Mouse (Mus musculus) kidney, postnatal 4 days (tissue): Measurements from ENCODE around the gene Mllt6.
A peak's percentile ranks its signal among the peaks of the same experiment; 100 is the strongest.
"Not testable (repeated sequence)": the region's sequence is repeated elsewhere in the genome, so short reads cannot be mapped to it uniquely, and the experiment has no call there.

Source experiments
- DNase-seq, 2 experiments: peaks; one replicate each; pipeline ENCODE4 v3.0.0; 2021; ENCODE audit warnings: mixed read lengths in 2 of 2

Gene Mllt6

DNA sequence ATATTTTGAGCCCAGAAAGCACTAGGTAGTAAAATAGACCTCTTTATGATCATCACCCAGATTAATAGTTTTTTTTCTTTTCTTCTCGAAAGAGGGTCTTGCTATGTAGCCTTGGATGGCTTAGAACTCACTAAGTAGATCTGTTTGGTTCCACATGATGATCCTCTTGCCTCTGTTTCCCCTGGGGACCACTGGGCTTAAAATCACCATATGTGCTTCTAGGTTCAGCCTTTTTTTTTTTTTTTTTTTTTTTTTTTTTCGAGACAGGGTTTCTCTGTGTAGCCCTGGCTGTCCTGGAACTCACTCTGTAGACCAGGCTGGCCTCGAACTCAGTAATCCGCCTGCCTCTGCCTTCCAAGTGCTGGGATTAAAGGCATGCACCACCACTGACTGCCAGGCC, 14.7 kb upstream of the Mllt6 start:
- not testable (repeated sequence) for DNase-seq

DNA sequence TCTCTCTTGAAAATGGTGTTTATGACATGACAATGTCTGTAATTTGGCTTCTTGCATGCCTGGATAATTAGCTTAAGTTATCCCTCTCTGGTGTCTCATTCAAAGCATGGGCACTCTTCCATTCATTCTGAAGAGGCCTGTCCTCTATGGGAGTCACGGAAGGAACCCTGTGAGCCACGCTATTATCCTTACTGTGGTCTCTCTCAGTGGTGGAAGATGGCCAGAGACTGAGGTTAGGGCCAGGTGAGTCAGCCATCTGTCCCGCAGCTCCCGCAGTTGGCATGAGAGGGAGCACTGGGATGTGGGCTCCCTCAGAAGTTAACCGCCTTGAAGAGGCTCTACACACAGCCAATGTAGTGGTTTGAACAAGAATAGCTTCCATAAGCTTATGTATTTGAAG, 12.9 kb upstream of the Mllt6 start:
- no peak for DNase-seq

DNA sequence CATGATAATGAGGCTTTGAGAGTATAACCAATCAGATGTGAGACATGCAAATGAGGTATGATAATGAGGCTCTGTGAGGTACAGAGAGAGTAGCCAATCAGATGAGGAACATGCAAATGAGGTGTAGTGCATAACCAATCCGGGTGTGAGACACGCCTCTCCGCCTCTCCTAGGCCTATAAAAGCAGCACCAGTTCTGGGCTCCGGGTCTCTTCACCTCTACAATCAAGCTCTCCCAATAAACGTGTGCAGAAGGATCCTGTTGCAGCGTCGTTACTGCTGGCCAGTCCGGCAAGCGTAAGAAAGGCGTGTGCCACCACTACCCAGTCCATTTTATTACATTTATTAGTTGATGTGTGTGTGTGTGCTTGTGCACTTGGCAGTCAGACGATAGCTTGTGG, 9.8 kb upstream of the Mllt6 start:
- DNase-seq: peak in 1 of 2 experiments; percentile 31

DNA sequence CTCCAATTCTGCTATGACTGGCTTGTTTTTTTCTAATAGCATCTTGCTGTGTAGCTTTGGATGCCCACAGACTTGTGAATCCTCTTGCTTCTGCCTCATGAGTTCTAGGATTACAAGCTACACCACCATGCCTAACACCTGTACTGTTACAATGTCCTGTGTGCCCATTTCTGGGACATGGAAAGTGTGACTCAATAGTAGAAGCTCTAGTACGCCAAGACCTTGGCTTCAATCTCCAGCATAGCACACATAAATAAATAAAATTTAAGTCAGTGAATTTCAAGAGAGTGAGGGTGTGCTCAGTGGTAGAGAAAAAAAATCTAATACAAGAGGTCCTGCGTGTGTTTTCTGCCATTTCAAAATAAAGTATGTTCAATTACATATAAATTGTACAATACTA, 9.0 kb upstream of the Mllt6 start:
- DNase-seq: no peak

DNA sequence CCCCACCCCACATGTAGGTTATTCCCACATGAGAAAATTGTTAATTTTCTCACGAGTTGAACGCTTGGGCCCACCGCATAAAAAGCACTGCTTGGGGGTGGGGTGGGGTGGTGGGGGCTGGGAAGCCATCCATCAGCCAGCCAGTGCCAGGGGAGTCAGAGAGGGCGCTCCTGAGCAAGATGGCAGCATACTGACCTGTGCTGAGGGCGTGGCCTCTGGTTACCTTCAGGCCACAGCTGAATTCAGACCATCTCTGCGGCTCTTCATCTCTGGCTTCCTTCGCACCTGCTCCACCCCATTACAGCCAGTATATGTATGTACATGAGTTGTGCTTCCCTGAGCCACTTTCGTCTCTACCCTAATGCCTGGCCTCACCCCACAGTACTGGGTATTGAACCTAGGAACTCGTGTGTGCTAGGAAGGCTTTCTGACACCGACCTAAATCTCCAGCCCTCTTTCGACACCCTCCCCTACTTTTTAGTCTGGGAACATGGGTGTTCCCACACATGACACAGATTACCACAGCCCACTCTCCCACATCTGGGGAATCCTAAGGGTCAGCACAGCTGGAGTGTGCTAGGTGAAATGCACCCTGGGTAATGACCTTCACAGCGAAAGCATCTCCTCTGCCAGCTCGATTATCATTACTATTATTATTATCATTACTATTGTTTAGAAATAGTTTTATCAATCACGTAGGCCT, 6.8 kb upstream of the Mllt6 start:
- no peak for DNase-seq

DNA sequence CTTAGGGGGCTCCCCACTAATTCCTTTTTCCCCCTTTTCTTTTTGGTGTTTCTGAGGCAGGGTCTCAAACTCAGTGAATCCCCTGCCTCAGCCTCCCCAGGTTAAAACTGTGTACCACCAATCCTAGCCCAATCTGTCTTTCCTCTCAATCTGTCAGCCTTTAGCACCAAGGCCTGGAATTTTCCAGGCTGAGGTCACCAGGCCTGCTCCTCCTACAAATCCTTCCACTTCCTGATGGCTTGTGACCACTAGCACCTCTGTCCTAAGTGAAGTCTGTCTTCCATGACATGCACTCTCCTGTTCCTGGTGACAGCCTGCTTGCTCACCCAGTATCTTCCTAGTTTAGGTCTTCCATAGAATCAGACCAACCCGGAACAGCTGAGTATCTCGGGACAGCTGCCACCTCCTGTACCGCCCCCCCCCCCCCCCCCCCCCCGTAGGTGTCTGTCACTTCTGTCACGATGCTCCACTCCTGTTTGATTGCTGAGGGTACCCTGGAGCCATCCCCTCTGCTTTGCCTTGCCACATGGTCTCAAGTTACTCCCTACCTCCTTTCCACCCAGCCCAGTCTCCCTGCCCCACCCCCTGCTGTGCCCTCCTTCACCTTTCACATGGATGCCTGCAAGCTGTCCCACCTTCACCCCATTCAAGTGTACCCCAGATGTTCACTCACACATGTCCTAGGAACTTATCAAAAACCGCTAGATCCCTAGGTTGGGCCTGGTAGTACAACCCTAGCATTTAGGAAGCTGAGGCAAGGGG, 5.8 kb upstream of the Mllt6 start:
- DNase-seq: no peak

DNA sequence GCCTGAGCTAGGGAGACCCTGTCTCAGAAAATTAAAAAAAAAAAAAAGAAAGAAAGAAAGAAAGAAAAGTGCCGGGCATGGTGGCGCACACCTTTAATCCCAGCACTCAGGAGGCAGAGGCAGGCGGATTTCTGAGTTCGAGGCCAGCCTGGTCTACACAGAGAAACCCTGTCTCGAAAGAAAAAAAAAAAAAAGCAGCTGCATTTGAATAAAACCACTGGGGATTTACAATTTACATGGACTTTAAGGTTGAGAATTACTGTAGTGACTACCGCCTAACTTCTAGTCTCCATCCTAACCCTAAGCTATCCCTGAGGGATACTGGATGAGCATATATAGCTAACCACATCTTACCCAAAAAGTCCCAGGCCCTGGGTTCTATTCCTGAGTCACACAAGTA, 5.2 kb upstream of the Mllt6 start:
- not testable (repeated sequence) for DNase-seq

DNA sequence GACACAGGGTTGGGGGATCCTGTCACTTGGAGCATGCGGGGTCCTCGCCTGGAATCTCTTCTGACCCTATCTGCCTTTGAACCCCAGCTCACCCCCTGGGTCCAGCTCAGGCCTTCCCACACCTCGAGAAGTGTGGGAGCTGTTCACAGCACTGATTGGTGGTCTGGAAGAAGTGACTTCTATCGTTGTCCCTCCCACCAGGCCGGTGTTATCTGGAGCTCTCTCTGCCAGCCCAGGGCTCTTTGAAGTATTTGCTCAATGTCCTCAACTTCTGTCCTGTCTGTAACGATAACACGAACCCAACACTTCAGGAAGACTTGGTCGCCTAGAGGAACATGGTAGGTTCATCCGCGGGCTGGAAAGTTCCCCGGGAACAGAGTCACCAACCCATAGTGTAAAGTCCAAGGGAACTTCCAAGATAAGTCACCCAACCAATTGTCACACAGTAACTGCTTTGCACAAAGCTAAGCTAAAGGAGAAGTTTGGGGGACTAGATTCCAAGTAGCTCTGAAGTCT, 4.4 kb upstream of the Mllt6 start:
- DNase-seq: no peak

DNA sequence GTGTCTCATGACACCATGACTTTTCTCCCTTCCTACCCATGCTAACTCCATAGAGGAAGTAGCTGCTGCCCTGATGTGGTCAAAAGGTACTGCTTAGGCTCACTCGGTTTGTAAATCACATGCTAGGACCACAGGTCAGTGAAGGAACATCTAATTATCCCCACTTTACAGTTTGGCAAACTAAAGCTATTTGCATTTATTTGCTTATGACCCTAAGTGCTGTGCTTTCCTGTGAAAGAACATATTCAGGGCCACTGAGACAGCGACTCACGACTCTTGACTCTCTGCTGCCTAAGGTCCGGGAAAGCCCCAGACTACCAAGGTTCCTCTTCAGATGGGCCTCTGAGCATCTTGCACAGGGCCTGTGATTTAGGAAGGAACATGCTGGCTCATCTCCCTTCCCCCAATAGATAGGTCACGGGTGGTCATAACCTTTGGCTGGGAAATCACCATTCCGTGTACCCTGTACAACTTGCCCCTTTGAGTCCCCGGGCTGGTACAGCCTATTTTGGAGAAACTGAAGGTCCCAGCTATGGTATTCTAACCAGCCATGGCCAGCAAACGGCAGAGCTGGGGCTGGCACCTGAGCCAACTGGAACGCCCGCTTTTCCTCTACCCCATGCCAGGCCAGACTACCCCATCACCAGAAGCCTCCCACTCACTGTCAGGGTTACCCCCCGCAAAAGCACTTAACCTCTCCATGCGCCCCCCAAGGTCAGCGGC, 3.8 kb upstream of the Mllt6 start:
- DNase-seq: peak in 1 of 2 experiments; percentile 56

DNA sequence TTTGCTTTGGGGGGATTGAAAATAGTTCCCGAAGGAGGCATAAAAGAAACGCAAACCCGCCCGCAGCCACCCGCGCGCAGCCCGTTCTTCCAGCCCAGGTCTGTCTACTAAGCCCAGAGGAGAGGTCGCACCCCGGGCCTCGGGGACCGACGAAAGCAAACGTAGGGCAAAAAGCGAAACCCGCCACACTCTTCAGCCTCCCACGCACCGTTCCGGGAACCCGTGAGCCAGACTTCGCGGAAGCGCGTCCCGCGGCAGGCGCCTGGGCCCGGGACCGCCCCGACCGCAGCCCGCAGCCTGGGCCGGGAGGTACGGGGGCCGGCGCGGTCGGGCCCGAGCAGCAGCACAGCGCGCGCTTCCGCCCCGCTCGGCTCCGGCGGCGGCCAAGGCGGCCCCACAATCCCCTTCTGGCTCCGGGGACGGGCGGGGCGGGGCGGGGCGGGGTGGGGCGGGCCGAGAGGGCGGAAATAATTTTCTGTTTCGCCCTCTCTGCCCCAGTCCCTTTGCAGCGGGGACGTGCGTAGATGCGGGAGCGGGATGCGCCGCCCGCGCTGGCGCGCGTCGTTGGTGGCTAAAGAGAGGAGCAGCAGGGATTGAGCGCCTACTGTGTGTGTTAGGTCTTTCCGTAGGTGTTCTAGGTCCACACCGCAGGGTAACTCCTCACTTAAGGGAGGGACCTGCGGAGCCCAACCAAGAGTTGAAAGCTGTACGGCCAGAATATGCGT, 3.1 kb upstream of the Mllt6 start:
- DNase-seq: peak; percentile 82 to 89

DNA sequence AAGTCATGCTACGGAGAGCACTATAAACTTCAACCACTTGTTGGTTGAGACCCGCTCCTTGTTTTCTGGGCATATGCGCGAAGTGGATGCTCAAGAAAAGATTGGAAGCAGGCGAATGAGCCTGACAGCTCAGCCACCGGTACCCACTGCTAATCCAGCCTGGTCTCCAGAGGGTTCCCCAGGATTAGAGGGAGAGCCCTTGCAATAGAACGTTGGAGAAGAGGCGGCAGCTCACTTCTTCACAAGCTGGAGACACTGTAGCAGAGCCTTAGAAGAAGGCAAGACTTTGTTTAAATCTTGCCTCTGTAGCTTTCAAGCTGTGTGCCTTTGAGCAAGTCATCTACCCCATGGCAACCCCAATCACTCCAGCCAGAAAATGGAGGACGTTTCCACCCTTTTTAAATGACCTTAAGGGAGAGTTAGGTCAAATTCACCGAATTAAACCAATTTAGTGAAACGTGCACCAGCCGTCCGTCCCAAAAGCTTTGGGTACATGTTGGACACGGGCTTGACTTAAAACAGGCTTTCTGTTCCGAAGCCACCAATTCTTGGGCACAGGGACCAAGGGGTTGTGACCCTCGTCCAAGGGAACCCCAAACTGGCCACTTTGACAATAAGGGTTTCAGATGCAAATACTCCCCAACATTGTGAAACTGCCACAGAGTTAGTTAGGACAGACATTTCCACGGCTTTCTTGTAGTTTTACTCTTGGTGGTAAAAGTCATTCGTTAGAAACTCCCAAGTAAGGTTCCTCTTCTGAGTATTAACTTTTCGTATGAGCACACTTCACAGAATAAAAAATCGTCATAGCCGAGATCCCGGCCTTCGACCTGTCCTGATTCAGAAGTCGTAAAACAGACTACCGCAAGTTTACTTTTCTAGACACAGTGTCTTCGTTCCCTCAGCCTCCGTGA, 2.2 kb upstream of the Mllt6 start:
- no peak for DNase-seq

DNA sequence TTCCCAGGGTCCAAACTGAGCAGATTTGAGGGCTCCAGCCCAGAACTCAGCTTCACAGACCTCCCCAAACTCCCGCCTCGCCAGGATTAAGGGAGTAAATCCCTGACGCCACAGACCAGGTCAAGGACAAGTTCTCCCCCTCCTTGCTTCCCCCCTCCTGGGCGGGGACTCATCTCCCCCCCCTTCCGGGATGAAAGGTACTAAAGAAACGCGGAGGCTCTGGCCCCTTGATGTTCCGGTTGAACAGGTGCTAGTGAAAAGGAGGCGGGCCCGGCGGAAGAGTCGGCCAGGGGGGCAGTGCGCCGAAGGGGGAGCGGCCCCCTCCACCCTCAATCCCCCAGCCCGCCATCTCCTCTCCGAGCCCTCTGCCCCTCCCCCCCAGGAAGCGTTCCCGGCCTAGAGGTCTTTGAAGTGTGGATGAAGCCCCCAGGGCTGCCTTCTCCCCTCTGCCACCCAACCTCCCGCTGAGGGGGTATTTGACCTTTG, 1.5 kb upstream of the Mllt6 start:
- DNase-seq: peak; percentile 75 to 86

DNA sequence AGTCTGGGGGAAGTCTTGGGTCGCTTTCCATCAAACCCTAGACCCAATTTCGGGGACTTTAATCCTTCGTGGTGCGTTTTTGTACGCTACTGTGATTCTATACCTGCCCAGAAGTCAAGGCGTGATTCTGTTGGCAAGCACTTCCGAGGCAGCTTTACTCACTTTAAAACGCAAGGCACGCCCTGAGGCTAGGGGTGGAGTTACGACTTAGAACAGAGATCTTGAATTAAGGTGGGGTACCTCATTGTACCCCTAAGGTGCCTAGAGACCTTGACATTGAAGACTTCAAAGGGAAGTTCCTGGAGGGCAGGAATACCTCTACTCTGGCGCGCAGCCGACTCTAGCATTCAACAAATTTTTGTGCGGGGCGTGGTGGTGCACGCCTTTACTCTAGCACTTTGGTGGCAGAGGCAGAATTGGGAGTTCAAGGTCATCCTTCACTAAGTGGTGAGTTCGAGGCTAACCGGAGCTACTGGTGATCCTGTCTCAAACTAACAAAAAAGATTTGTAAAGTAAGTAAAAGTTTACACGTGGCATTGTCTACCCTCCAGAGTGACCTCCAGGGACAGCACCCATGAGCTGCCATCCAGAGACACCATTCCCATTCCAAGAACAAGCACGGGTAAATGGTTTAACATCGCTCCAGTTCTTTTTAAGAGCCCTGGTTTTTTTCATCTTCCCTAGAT, 864 bp upstream of the Mllt6 start:
- DNase-seq: peak; percentile 55 to 72

DNA sequence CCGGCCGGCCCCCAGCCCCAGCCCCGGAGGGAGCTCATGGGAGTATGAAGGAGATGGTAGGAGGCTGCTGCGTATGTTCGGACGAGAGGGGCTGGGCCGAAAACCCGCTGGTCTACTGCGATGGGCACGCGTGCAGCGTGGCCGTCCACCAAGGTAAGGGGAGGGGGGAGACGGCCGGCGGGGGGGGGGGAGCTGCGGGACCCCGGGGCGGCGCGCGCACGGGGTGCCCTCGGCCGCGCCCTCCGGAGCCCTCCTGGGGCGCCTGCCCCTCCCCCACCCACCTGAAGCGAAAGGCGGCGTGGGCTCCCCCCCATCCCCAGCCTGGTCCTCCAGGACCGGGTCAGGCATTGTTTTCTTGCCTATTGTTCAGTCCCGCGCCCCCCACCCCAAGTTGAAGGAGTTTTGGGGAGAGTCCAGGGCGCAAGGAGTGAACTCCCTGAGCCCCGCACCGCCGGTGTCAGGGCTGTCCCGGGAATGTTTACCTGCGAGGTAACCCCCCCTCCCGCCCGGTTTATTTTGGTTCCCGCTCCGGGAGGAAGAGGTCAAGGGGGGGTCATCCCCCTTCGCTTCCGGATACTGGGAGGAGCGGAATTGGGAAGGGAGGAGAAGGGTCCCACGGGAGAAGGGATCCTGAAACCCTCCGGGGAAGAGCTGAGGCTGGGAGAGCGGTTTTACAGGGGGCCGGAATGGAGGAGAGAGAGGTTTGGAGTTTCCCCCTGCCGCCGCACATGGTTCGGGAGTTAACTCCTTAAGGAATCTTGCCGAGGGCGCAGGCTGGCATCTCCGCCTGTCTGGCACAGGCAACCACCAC, 519 bp downstream of the Mllt6 start:
- DNase-seq: peak; percentile 55 to 71

DNA sequence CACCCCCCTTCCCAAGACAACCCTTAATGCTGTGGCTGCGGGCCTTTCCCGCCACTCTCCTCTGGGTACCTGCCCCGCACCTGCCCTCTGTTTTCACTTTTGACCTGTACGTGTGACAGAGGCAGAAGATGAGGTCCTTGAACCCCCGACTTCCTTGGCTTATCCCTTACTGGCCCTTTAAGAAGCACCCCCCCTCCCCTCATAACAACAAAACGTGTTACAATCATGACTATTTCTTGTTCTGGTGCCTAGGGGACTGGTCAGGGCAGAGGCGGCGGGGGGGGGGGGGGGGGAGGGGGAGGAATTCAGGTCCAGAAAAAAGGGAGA, 1.1 kb downstream of the Mllt6 start:
- no peak for DNase-seq

DNA sequence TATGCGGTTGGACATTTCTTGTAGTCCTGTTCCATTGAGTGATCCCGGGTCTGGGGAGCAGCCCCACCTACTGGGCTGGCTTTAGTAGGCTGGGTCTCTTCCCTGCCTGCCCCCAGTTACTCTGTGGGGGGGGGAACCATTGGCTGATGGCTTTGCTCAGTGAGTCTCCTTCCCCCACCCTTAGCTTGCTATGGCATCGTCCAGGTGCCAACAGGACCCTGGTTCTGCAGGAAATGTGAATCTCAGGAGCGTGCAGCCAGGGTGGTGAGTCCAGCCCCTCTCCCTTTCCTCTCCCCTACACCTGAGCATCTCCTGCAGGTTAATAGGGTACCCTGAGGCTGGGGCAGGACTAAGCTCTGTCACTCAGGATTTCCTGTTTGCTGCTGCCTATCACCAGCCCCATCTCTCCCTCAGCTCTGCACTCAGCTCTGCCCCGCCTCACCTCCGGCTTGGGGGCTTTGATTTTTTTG, 1.6 kb downstream of the Mllt6 start:
- peak in 1 of 2 experiments; percentile 61 for DNase-seq

DNA sequence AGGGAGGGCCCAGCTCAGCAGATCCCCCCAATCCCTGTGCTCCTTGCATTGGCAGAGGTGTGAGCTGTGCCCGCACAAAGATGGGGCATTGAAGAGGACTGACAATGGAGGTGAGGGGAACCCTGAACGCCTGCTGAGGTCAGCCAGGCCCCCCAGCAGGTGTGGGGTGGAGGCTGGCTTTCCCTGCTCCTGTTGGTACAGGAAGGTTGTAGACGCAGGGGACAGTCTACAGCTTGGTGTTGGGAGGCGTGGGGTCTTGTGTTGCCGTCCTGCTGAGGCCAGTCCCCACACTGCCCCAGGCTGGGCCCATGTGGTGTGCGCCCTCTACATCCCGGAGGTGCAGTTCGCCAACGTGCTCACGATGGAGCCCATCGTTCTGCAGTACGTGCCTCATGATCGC, 2.2 kb downstream of the Mllt6 start:
- DNase-seq: no peak

DNA sequence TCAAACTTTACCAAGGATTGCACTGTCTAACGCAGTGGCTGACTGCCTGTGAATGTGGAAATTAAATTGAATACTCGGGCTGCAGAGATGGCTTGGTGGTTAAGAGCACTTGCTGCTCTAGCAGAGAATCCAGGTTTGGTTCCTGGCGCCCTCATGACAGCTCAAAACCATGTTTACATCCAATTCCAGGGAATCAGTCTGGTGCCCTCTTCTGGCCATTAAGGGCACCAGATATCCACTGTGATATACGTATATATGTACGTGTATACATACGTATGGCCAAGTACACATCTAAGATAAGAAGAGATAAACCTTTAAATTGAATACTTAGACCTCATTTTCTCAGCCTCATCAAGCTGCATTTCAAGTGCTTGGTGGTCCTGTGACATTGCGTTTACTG, 3.0 kb downstream of the Mllt6 start:
- no peak for DNase-seq

DNA sequence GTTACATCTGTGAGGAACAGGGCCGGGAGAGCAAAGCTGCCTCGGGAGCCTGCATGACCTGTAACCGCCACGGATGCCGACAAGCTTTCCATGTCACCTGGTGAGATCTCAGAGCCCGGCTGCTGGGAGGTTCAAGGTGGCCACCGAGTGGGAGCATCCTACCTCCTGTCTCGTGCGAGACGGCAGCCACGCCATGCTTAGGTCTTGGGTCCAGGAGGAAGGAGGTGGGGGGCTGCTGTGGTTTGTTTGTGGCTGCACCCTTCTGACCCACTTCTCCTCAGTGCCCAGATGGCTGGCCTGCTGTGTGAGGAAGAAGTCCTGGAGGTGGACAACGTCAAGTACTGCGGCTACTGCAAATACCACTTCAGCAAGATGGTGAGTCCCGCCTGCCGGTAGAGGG, 3.6 kb downstream of the Mllt6 start:
- no peak for DNase-seq

DNA sequence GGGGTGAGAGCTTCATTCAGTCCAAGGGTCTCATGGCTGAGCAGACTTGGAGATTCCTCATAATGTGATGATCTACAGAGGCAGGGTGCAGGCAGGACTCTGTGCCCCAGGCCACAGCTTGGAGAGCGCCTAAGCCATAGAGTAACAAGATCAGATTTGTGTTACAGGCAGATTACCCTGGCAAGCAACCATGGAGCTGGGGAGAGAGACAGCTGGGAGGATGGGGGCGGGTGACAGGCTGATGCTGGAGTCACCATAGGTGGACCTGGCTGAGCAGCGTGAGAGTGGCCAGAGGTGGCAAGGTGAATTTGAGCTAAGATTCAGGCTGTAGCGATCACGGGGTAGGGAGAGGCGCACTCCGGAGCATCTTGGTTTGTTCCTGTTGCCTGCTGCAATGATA, 4.9 kb downstream of the Mllt6 start:
- no peak for DNase-seq
